Mouse (Mus musculus) cerebellum, adult 9-11 months (tissue): ENCODE results near the gene Cst13.
"Not testable (repeated sequence)": the region's sequence is repeated elsewhere in the genome, so short reads cannot be mapped to it uniquely, and the experiment has no call there.

ENCODE experiments used
- DNase-seq: peaks from one replicate; pipeline ENCODE4 v3.0.0; 2022

The Cst13 gene

GRCm38 (mm10) chr2:148819909-148820308, at the start of gene Cst13:
Gene Cst13 (plus strand): TSS chr2:148820081.
- DNase-seq, result no peak

DNA sequence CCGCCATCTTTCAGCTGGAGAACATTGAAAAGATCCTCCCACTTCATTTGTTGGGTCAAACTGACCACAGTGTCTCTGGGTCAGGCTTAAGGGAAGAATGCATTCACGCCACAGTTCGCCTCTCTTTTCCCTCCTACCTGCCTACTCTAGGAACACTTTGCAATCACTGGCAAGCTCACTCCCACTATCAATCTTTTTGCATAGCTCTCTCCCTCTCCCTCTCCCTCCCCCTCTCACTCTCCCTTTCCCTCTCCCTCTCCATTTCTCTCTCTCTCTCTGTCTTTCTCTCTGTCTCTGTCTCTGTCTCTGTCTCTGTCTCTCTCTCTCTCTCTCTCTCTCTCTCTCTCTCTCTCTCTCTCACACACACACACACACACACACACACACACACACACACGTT, 48.5 kb upstream of the Cst13 start, which contains the start of gene Cst11:
TSS of gene Cst11 (minus strand) at position 101 of the 400 bp plus-strand sequence.
- not testable (repeated sequence) for DNase-seq

GRCm38 (mm10) chr2:148781709-148782108, 38.2 kb upstream of the Cst13 start, which contains the start of gene 8030411F24Rik:
Gene 8030411F24Rik (plus strand): TSS chr2:148782009.
- DNase-seq, result no peak

DNA sequence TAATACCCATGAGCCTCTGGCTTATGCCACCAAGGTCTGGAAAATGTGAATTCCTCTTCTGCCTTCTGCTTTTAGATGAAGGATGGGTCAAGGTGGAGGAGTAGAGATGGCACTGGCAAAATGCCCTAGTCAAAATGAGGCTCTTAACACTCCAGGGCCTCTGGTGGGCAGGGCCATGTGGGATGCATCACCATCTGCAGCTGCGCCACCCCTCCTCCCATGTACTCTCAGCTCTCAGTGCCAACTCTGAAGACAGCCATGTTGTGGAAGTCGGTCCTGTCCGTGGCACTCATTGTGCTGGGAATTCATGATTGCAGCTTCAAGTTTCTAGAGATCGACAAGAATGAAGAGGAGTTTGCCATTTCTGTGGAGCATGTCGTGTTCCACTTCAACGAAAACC, 30.7 kb upstream of the Cst13 start, which contains the start of gene Cst12:
TSS of gene Cst12 (plus strand) at position 220 of the 400 bp plus-strand sequence.
- DNase-seq, result no peak

- no peak for DNase-seq
These were observed 21.4 kb upstream of the Cst13 start, which contains the start of gene Cst8 for GRCm38 (mm10) chr2:148798485-148798884. Gene Cst8 (plus strand): TSS chr2:148798785.

GRCm38 (mm10) chr2:148801491-148801921, 18.4 kb upstream of the Cst13 start:
- peak; percentile 91 for DNase-seq

GRCm38 (mm10) chr2:148806696-148807095, 13.2 kb upstream of the Cst13 start:
- no peak for DNase-seq

GRCm38 (mm10) chr2:148825986-148826385, 6.1 kb downstream of the Cst13 start:
- DNase-seq, result no peak

- no peak for DNase-seq
These were observed 15.0 kb downstream of the Cst13 start, which contains the start of gene Cst9 for GRCm38 (mm10) chr2:148834912-148835311. Gene Cst9 (plus strand): TSS chr2:148835147.

- DNase-seq, result no peak
These were observed 18.3 kb downstream of the Cst13 start for GRCm38 (mm10) chr2:148838075-148838777.

GRCm38 (mm10) chr2:148839224-148839623, 19.3 kb downstream of the Cst13 start:
- no peak for DNase-seq

DNA sequence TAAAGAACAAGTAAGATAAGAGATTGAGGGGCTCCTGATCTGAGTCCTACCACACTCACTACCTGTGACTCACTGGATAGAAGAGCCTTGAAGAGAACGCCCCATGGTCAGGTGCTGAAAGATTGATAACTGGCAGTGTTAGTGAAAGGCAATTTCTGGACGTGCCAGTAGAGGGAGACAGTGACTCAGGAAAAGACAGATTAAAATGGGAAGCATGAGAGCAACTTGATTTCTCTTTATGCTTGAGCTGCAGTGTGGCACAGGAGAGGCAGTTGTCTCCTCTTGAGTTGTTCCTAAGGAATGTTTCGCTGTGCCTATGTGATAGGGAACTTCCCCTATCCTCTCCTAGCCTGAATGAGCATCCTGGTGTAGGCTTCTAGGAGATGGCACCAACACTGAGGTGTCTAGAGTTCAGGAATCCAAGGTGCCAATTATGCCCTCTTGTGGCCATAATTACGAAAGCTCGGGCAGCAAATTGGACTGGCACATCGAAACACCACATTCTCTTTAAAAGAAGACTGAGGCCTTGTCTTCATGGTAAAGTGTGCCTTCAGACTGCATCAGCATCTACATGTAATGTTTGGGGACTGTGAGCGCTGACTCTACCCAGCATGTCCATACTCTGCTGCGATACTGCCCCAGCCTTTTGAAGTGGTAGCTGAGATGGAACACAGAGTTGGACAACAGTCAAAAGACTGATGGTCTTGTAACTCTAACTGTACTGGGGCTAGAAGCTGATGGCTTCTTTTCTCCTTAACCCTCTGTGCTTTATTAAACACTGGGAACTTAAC, 31.4 kb downstream of the Cst13 start:
- DNase-seq, result peak; percentile 73

DNA sequence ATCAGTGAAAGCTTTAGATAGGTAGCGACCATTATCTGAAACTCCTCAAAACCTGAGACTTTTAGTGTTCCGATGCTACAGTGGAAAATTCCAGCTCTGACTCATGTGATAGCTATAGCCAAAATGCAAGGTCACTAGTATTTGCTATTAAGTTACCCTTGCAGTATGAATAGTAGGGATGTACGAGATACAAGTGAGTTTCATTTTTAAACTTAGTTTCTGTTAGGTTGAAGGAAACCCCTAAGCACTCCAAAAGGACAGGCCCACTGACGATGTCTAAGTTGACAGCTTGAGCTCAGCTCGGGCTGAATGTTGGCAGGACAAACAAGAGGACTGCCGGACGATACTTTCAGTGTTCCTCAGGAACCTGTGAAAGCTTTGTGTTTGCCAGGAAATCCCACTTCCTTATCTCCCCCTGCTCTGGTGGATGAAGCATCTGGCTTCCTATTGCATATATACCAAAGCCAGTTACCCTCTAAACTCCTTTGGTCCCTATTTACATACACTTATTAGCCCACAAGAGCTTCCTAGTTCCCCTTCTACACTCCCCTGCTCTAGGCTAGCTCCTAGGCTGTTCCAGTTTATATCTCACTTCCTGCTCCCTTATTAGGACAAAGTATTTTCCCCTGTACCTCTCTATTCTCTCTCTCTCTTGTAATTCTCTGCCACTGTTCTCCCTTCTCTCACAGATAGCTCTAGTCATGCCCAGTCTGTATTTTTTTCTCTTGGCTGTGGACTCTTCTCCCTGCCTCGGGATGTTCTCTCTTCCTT, 36.9 kb downstream of the Cst13 start:
- DNase-seq, result no peak

DNA sequence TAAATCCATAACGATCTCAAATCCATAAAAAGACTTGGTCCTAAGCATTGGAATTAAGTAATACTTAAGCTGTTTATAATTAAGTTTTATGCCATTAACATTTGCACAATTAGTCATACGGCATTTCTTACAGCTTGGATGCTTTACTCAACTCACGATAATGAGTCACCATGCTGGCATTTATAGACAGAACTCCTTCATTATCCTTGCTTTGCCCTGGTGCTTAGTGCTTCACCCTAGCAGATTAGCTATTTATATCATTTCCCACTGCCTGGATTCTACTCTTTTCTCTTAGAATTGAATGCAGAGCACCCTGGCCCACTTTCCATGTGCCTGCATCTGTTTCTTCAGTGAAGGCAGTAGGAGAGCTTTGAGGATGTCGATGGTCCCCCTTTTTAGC, 37.6 kb downstream of the Cst13 start:
- DNase-seq, result no peak

- DNase-seq, result no peak
These were observed 41.1 kb downstream of the Cst13 start for GRCm38 (mm10) chr2:148860993-148861392.

DNA sequence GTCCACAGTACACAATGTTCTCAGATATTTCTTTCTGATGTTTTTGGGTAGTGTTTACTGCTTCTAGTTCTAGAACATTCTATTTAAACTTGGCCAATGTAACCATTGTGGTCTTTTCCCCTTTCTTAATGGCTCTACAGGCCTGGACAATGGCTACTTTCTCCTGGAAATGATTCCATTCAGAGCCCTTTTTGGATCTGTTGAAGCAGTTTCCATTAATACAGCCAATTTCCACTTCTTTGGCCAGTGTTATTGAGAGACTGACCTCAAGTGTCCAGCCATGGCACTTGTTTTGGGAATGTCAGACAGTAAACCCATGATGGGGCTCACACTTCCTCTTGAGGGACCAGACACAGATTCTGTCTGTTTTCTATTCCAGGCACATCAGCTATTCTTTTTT, 41.8 kb downstream of the Cst13 start:
- DNase-seq, result no peak

DNA sequence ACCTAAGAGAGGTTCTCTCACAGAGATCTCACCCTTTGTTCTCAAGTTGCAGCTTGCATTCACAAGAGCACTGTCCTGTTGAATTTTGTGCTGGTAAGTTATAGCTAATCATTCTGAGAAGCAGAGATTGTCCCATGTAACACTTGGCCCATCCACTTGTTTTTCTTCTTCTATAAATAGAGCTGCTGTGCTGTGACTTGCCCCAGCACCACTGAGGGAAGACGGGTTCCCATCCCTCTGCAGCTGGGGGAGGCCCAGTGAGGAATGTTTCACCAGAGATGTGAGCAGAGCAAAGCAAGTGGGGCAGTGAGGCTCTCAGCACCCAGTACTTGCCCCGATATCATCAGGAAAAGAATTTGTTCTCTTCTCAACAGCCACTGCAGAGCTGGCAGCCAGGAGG, 45.1 kb downstream of the Cst13 start, which contains the start of gene 9230104L09Rik:
TSS of gene 9230104L09Rik (minus strand) at position 73 of the 400 bp plus-strand sequence.
- DNase-seq, result no peak

GRCm38 (mm10) chr2:148868959-148869358, 49.1 kb downstream of the Cst13 start:
- no peak for DNase-seq

GRCm38 (mm10) chr2:148870526-148870925, 50.6 kb downstream of the Cst13 start:
- DNase-seq, result no peak

DNA sequence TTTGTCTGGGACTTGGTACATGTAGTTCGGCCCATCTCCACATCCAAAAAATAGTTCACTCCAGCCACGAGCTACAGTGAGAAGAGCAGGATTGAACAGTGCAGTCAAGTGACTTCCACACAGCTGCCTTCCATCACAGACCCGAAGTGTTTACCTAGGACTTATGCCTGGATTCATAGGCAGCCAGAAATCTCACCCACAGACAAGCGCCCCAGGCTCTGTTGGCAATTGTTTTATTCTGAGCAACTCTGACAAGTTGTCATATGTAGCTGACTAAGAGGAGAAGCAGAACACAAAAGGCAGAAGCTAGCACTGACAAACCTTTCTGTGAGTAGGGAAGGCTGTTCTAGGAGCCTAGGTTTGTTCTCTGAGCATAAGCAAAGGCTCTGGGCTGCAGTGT, 53.0 kb downstream of the Cst13 start:
- DNase-seq, result no peak

- no peak for DNase-seq
These were observed 54.3 kb downstream of the Cst13 start for GRCm38 (mm10) chr2:148874224-148874616.

DNA sequence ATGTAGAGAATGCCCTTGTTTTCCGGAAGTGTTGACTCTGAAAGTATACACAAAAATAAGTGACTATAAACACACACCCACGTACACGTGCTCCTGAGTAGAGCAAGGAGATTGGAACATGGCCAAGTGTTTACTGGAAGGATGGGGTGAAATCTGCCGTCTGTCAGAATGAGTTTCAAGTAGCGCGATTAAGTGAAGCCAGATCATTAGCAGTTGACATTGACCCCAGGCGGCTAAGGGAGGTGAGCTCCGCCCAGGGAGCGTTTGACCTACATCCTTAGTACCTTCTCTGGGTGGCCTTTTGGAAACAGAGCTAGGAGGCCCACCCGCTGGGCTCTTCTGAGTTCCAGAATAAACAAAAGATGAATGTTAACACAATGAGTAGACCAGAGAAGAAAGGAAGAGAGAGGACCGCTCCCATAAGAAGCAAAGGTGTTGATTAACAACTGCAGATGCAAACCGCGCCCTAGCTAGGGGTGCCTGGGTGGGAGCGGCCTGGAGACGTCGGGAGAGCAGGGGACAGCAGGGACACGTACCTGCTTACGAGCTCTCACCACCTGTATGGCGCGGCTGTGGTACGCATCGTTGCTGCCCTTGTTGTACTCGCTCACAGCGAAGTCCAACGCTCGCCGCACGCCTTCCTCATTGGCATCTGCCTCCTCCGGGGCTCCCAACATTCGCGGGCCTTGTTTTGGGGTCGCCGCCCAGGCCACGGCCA, 54.9 kb downstream of the Cst13 start:
- peak; percentile 48 for DNase-seq
